Mouse (Mus musculus): ENCODE results near the gene Tnk1. TPM values are rescaled to one million over a fixed set of nuclear protein-coding genes. Genes with fewer than 3 reads are reported as not detected.
A peak's percentile ranks its signal among the peaks of the same experiment; 100 is the strongest.

The Tnk1 gene
- not detected for total RNA-seq (2021)

GRCm38 (mm10) chr11:69858113-69858998 is at the start of gene Tnk1:
Gene Tnk1, minus strand, starts transcription at chr11:69858730.
- no peak for DNase-seq

- DNase-seq, result no peak
These were observed 45.8 kb upstream of the Tnk1 start for GRCm38 (mm10) chr11:69904311-69904710.

GRCm38 (mm10) chr11:69902972-69903371 is 44.4 kb upstream of the Tnk1 start:
- DNase-seq, result no peak

- DNase-seq, result no peak
These were observed 43.5 kb upstream of the Tnk1 start for GRCm38 (mm10) chr11:69901993-69902392.

GRCm38 (mm10) chr11:69901406-69901846 is 42.9 kb upstream of the Tnk1 start:
- DNase-seq, result peak; percentile 95

GRCm38 (mm10) chr11:69900471-69901405 is 42.2 kb upstream of the Tnk1 start, which contains the start of the genes 2810408A11Rik and Neurl4:
Gene 2810408A11Rik, minus strand, starts transcription at chr11:69900987.
Gene Neurl4, plus strand, starts transcription at chr11:69901072.
- DNase-seq, result peak; percentile 90

- no peak for DNase-seq
These were observed 41.3 kb upstream of the Tnk1 start for GRCm38 (mm10) chr11:69899870-69900269.

- DNase-seq, result no peak
These were observed 36.8 kb upstream of the Tnk1 start, which contains the start of gene Acap1 for GRCm38 (mm10) chr11:69895291-69895690. Gene Acap1, minus strand, starts transcription at chr11:69895539.

- no peak for DNase-seq
These were observed 36.1 kb upstream of the Tnk1 start for GRCm38 (mm10) chr11:69894671-69895070.

- DNase-seq, result peak; percentile 71
These were observed 33.0 kb upstream of the Tnk1 start for GRCm38 (mm10) chr11:69891482-69891881.

- DNase-seq, result no peak
These were observed 28.5 kb upstream of the Tnk1 start for GRCm38 (mm10) chr11:69886907-69887635.

- no peak for DNase-seq
These were observed 26.1 kb upstream of the Tnk1 start for GRCm38 (mm10) chr11:69884663-69885062.

GRCm38 (mm10) chr11:69884240-69884639 is 25.7 kb upstream of the Tnk1 start:
- DNase-seq, result no peak

- DNase-seq, result peak; percentile 37
These were observed 25.1 kb upstream of the Tnk1 start for GRCm38 (mm10) chr11:69883527-69884151.

GRCm38 (mm10) chr11:69883066-69883465 is 24.5 kb upstream of the Tnk1 start:
- DNase-seq, result peak; percentile 41

- DNase-seq, result no peak
These were observed 23.5 kb upstream of the Tnk1 start for GRCm38 (mm10) chr11:69881787-69882670.

GRCm38 (mm10) chr11:69880853-69881603 is 22.5 kb upstream of the Tnk1 start, which contains the start of gene Kctd11:
Gene Kctd11, minus strand, starts transcription at chr11:69881406.
- DNase-seq, result peak; percentile 91

- peak; percentile 82 for DNase-seq
These were observed 21.9 kb upstream of the Tnk1 start for GRCm38 (mm10) chr11:69880506-69880852.

GRCm38 (mm10) chr11:69879711-69880110 is 21.2 kb upstream of the Tnk1 start:
- no peak for DNase-seq

GRCm38 (mm10) chr11:69878952-69879351 is 20.4 kb upstream of the Tnk1 start:
- DNase-seq, result no peak

All from heart, postnatal 4 days (tissue).